Mouse (Mus musculus): ENCODE data around the gene Pitx1. TPM values are rescaled to one million over a fixed set of nuclear protein-coding genes. Genes with fewer than 3 reads are reported as not detected.
A peak's percentile ranks its signal among the peaks of the same experiment; 100 is the strongest.

Gene Pitx1
- polyA plus RNA-seq, 1 experiment from 2014 or later: 151 TPM

DNA sequence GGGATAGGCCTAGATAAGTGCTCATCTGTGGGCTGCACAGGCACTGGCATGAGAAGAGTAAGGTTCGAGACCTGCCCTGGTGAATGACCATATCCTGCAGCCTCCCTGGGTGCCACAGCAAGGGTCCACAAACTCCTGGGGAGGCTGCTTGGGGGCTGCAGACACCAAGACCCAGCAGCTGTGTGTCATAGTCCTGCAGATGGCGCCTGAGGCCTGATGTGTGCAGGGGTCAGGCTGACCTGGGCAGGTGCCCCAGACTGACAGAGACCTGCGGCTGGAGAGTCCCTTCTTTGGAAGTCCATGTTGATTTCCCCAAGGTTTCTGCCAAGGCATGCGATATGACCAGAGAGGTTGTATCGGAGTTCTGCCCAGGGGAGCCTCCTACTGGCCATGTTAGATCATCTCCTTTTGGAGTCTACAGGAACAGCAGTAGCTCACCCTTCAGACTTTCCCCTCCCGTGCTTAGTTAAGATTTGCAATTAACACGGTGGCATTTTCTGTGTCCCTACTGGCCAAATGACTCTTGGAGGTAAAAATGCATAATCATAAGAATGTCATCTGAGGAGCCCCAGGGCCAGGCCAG is 26.9 kb downstream of the Pitx1 start:
- no peaks in the 10 kb centered on the region for H3K9me3 ChIP-seq (replicated peaks)
- no peak for DNase-seq (ENCODE audit: low spot score)
- no peak overlapping the region for H3K27ac ChIP-seq
- H3K4me1 ChIP-seq: peaks cover 10% of the 10 kb centered on the region; the same call in 1 of the 2 replicates
- WGBS: 67% methylated on average over 7 of the region's 7 CpGs
- H3K4me3 ChIP-seq: no peak overlapping the region
- H3K27me3 ChIP-seq (ENCODE audit: low read depth, poor library complexity, severe bottlenecking): no peaks in the 10 kb centered on the region
- no peaks in the 10 kb centered on the region for H3K36me3 ChIP-seq

DNA sequence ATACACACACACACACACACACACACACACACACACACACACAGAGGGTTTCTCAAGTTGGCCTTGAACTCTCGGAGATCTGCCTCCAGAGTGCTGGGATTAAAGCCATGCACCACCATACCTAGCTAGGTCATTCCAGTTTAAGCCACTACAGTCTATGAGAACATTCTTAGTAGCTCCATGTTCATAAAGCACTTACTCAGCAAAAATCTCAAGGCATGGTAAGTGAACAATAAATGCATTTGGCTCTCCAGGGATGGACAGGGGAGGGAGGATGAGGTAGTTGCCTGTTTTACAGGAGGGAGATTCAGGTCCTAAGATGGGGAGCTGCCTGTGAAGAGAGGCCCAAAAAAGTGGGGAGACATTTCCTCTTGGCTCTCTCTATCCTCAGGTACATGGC is 32.0 kb downstream of the Pitx1 start:
- Histone ChIP-seq H3K9me3 (replicated peaks) (no peaks in the 10 kb centered on the region), H3K27ac (no peak overlapping the region), H3K4me3 (no peak overlapping the region), H3K4me1 (no peaks in the 10 kb centered on the region), H3K36me3 (no peaks in the 10 kb centered on the region), H3K27me3 (ENCODE audit: low read depth, poor library complexity, severe bottlenecking) (no peaks in the 10 kb centered on the region)
- DNase-seq (ENCODE audit: low spot score): no peak
- WGBS: 97% methylated on average over 1 of the region's 1 CpGs

DNA sequence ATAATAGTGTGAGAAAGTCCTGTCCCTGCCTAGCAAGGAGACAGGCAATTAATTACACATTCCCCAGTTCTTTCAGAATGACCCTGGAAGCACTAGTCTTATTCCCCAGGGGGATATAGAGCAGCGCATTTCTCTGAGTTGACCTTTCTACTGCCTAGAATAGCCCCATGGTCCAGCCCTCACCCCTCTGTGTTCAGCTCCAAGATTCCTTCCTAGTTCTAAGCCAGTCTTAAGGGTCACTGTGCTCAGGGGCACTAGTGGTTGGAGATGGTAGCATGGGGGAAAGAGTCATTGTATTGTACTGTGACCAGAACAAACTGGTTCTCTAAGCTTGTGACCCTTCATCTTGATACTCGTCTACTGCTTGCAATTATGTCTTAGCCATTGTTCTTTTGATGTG is 34.7 kb downstream of the Pitx1 start:
- H3K4me3 ChIP-seq: no peak overlapping the region
- no peaks in the 10 kb centered on the region for H3K4me1 ChIP-seq
- H3K36me3 ChIP-seq: no peaks in the 10 kb centered on the region

DNA sequence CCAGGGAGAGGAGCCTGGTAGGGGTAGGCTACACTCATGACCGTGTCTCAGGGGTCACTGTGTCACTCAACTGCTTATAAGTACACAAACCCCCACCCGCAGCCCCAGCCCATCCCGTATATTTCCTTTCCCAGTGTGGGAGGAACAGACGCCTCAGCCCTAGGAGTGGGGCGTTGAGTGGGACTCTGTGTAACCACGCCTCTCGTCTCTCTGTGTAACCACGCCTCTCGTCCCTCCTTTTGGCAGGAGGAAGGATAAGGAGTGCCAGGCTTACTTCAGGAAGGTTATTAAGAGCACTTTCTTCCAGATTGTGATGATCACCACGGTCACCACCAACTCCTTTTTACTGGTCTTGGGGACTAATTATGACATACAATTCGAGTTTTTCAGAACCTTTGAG is 49.9 kb downstream of the Pitx1 start:
- no peak overlapping the region for H3K27ac ChIP-seq
- no peak for DNase-seq (ENCODE audit: low spot score)

More for the DNA sequence above, 34.7 kb downstream of the Pitx1 start:
- Histone ChIP-seq H3K27ac (no peak overlapping the region), H3K9me3 (replicated peaks) (no peaks in the 10 kb centered on the region), H3K27me3 (ENCODE audit: low read depth, poor library complexity, severe bottlenecking) (no peaks in the 10 kb centered on the region)
- DNase-seq (ENCODE audit: low spot score): no peak
- WGBS: 86% methylated on average over 2 of the region's 2 CpGs

DNA sequence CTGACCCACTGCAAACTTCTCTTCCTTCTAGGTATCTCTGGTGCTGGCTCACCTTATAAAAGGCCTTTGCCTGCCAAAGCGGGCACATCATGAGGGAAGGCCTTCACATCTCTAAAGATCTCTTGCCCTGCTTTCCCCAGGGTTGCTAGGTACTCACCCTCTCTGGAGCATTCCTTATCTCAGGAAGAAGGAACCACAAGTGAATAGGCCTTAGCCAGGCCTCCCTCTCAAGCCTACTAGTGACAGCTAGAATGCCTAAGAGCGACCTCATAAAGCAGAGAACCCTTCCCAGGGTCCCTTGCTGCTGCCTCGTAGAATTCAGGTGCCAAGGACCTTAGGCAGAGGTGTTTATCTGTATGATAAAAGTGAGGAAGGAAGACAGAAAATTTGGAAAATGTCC is 51.7 kb downstream of the Pitx1 start, which contains the start of gene Catsper3:
Gene Catsper3 (plus strand): TSS at position 301 of the 400 bp plus-strand sequence.
- Histone ChIP-seq H3K36me3 (no peaks in the 10 kb centered on the region), H3K27me3 (ENCODE audit: low read depth, poor library complexity, severe bottlenecking) (no peaks in the 10 kb centered on the region), H3K4me1 (no peaks in the 10 kb centered on the region), H3K27ac (no peak within 1 kb of the TSS), H3K4me3 (no peak within 1 kb of the TSS), H3K9me3 (replicated peaks) (no peaks in the 10 kb centered on the region)
- 96% methylated on average over 3 of the region's 3 CpGs for WGBS
- DNase-seq (ENCODE audit: low spot score): no peak

More for the DNA sequence above, 49.9 kb downstream of the Pitx1 start:
- 82% methylated on average over 11 of the region's 11 CpGs for WGBS
- Histone ChIP-seq H3K36me3 (no peaks in the 10 kb centered on the region), H3K9me3 (replicated peaks) (no peaks in the 10 kb centered on the region), H3K4me3 (no peak overlapping the region), H3K27me3 (ENCODE audit: low read depth, poor library complexity, severe bottlenecking) (no peaks in the 10 kb centered on the region), H3K4me1 (no peaks in the 10 kb centered on the region)

DNA sequence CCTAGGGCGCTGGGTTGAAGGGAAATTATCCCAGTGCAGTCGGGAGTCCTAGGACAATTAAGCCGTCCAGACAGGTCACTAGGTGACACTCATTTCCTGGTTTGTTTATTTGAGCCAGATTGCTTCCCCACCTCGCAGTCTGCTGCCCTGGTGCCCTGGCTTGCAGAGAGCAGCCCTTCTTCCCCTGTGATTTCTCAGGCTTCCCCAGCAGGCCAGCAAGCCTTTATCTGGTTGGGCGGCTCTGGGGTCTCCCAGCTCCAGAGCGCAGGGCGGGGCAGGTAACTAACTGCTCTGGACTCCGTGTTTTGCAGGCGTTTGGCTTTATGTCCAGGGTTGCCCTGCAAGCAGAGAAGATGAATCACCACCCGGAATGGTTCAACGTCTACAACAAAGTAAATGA is 60.9 kb downstream of the Pitx1 start:
- Histone ChIP-seq H3K27me3 (ENCODE audit: low read depth, poor library complexity, severe bottlenecking) (no peaks in the 10 kb centered on the region), H3K36me3 (0 out of 2 replicates have a peak, but pooled peaks cover 4% of the 10 kb centered on the region), H3K4me3 (0 out of 2 replicates have a peak overlapping the region, but pooled peaks have one; percentile 11), H3K27ac (peak overlapping the region; percentile 79), H3K4me1 (peaks cover 16% of the 10 kb centered on the region), H3K9me3 (replicated peaks) (no peaks in the 10 kb centered on the region)
- DNase-seq (ENCODE audit: low spot score): peak; percentile 59
- 14% methylated on average over 11 of the region's 11 CpGs for WGBS

Other genes with a start within 250 kb of the Pitx1 start
- gene B4galt7, start 236.3 kb downstream of the Pitx1 start, polyA plus RNA-seq (2016; fragmentation: Nextera tagmentation; extraction: Ambion mirVana): 30.9 and 31.6 TPM in 2 replicates
- gene Caml, start 213.2 kb downstream of the Pitx1 start, polyA plus RNA-seq (2016; fragmentation: Nextera tagmentation; extraction: Ambion mirVana): 48.1 and 53.3 TPM in 2 replicates
- gene Ddx46, start 201.2 kb downstream of the Pitx1 start, polyA plus RNA-seq (2016; fragmentation: Nextera tagmentation; extraction: Ambion mirVana): 41.5 and 45.6 TPM in 2 replicates
- gene B230219D22Rik, start 143.1 kb downstream of the Pitx1 start, polyA plus RNA-seq (2016; fragmentation: Nextera tagmentation; extraction: Ambion mirVana): 55.5 and 65.2 TPM in 2 replicates
- gene Txndc15, start 121.5 kb downstream of the Pitx1 start, polyA plus RNA-seq (2016; fragmentation: Nextera tagmentation; extraction: Ambion mirVana): 65.9 and 76.8 TPM in 2 replicates
- 43.7 and 44.4 TPM in 2 replicates for gene Pcbd2, start 108.8 kb downstream of the Pitx1 start, polyA plus RNA-seq (2016; fragmentation: Nextera tagmentation; extraction: Ambion mirVana)
- 0.25 TPM in 1 of 2 replicates, not detected in the other for gene Catsper3, start 51.6 kb downstream of the Pitx1 start, polyA plus RNA-seq (2016; fragmentation: Nextera tagmentation; extraction: Ambion mirVana)